Comparison of ENCODE assay signal across 17 mouse cellular contexts in genomic region chr3:63665307-63665706, GRCm38 (mm10).
"Had no signal": no experiment of that assay in that cellular context is flagged by ENCODE, and none has a peak within 500 bp of the region (broad histone marks: within the 10 kb centered on the region; RNA-seq: fewer than 3 reads in every experiment).

No protein-coding gene starts in this region.

- H3K9me3 ChIP-seq: kidney, embryonic 15.5 days; midbrain, embryonic 10.5 days; midbrain, embryonic 15.5 days; neural tube, embryonic 13.5 days had no signal

- DNase-seq: kidney, adult 11 months; kidney, adult 8-10 months; kidney, postnatal 25 days; liver, embryonic 13.5 days; lung, adult 2 months; lung, postnatal 14 days; lung, postnatal 4 days; thymus, adult 2 months; thymus, postnatal 14 days; thymus, postnatal 4 days had no signal

- H3K9ac ChIP-seq: kidney, embryonic 15.5 days; liver, embryonic 13.5 days; midbrain, embryonic 15.5 days; neural tube, embryonic 13.5 days had no signal

- H3K36me3 ChIP-seq: kidney, embryonic 15.5 days; liver, embryonic 13.5 days; midbrain, embryonic 10.5 days; midbrain, embryonic 15.5 days; neural tube, embryonic 13.5 days had no signal

- H3K4me2 ChIP-seq: kidney, embryonic 15.5 days; liver, embryonic 13.5 days; midbrain, embryonic 15.5 days; neural tube, embryonic 13.5 days had no signal

- H3K27me3 ChIP-seq: kidney, embryonic 15.5 days; liver, embryonic 13.5 days; megakaryocyte, embryonic 14.5 days; midbrain, embryonic 15.5 days; neural tube, embryonic 13.5 days had no signal

- H3K4me3 ChIP-seq: kidney, embryonic 15.5 days; layer of hippocampus, adult 2 months; liver, embryonic 13.5 days; megakaryocyte, embryonic 14.5 days; midbrain, embryonic 10.5 days; midbrain, embryonic 15.5 days; neural tube, embryonic 13.5 days had no signal

- H3K4me1 ChIP-seq: kidney, embryonic 15.5 days; liver, embryonic 13.5 days; megakaryocyte, embryonic 14.5 days; midbrain, embryonic 10.5 days had no signal

- H3K27ac ChIP-seq: layer of hippocampus, adult 2 months; liver, embryonic 13.5 days; midbrain, embryonic 10.5 days; midbrain, embryonic 15.5 days; neural tube, embryonic 13.5 days; stomach, postnatal 0 days had no signal
